Mouse (Mus musculus): ENCODE measurements around the gene Fap. TPM values are rescaled to one million over a fixed set of nuclear protein-coding genes. Genes with fewer than 3 reads are reported as not detected.

The Fap gene
- total and polyA plus RNA-seq, 2 experiments from 2014 or later: 0.86 to 3.3 TPM

GRCm38 (mm10) chr2:62507130-62507529, 66.7 kb downstream of the Fap start:
- H3K4me1 ChIP-seq (ENCODE audit: insufficient read depth): no peaks in the 10 kb centered on the region
- peak; percentile 20; the same call in 1 of the 2 replicates for ATAC-seq
- peak; percentile 29 for DNase-seq
- H3K27ac ChIP-seq (ENCODE audit: low read depth, low read length): no peak overlapping the region
- no peak overlapping the region for H3K4me2 ChIP-seq (ENCODE audit: low read depth)
- TF ChIP-seq CTCF (IDR thresholded peaks at IDR 0.05; ENCODE audit: low read depth): no peak
- no peak overlapping the region for H3K9ac ChIP-seq
- H3K27me3 ChIP-seq (ENCODE audit: insufficient read depth, low read length): no peaks in the 10 kb centered on the region
- no peaks in the 10 kb centered on the region for H3K36me3 ChIP-seq (ENCODE audit: insufficient read depth)
- H3K9me3 ChIP-seq (ENCODE audit: low read length): no peaks in the 10 kb centered on the region
- WGBS: 33% methylated on average over 5 of the region's 5 CpGs
- no peak overlapping the region for H3K4me3 ChIP-seq (ENCODE audit: low read depth, low read length)

GRCm38 (mm10) chr2:62506441-62506840, 67.4 kb downstream of the Fap start:
- Histone ChIP-seq H3K9ac (no peak overlapping the region), H3K4me2 (ENCODE audit: low read depth) (no peak overlapping the region), H3K9me3 (ENCODE audit: low read length) (no peaks in the 10 kb centered on the region), H3K36me3 (ENCODE audit: insufficient read depth) (no peaks in the 10 kb centered on the region), H3K4me3 (ENCODE audit: low read depth, low read length) (no peak overlapping the region), H3K27ac (ENCODE audit: low read depth, low read length) (no peak overlapping the region), H3K4me1 (ENCODE audit: insufficient read depth) (no peaks in the 10 kb centered on the region), H3K27me3 (ENCODE audit: insufficient read depth, low read length) (no peaks in the 10 kb centered on the region)
- ATAC-seq (no peak), DNase-seq (no peak)
- 34% methylated on average over 2 of the region's 2 CpGs for WGBS
- TF ChIP-seq CTCF (IDR thresholded peaks at IDR 0.05; ENCODE audit: low read depth): no peak

GRCm38 (mm10) chr2:62504269-62504796, 69.5 kb downstream of the Fap start:
- no peak overlapping the region for H3K27ac ChIP-seq (ENCODE audit: low read depth, low read length)
- WGBS: 76% methylated on average over 4 of the region's 4 CpGs
- no peaks in the 10 kb centered on the region for H3K4me1 ChIP-seq (ENCODE audit: insufficient read depth)
- H3K9ac ChIP-seq: no peak overlapping the region
- H3K4me3 ChIP-seq (ENCODE audit: low read depth, low read length): no peak overlapping the region
- H3K4me2 ChIP-seq (ENCODE audit: low read depth): no peak overlapping the region
- H3K9me3 ChIP-seq (ENCODE audit: low read length): no peaks in the 10 kb centered on the region
- TF ChIP-seq CTCF (IDR thresholded peaks at IDR 0.05; ENCODE audit: low read depth): no peak
- ATAC-seq (no peak), DNase-seq (no peak)
- H3K27me3 ChIP-seq (ENCODE audit: insufficient read depth, low read length): no peaks in the 10 kb centered on the region
- H3K36me3 ChIP-seq (ENCODE audit: insufficient read depth): no peaks in the 10 kb centered on the region

DNA sequence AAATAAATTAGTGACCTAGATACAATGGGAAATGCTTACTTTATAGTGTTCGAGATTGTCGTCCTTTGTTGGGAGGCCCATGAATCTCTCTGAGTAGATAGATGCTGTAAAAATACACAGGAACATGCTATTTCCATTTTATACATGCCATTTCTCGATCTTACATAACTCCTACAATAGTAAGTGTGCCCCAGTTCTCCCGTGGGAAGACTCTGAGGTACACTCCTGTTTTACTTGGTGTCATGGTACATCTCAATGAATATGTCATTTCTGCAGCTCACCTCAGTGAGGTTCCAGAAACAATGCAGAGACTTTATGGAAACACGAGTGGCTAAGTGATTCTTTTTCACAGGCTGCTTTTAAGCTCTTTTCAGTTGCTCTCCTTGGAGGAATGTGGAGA, 70.5 kb downstream of the Fap start:
- Histone ChIP-seq H3K36me3 (ENCODE audit: insufficient read depth) (no peaks in the 10 kb centered on the region), H3K9me3 (ENCODE audit: low read length) (no peaks in the 10 kb centered on the region), H3K9ac (no peak overlapping the region), H3K4me1 (ENCODE audit: insufficient read depth) (no peaks in the 10 kb centered on the region), H3K4me3 (ENCODE audit: low read depth, low read length) (no peak overlapping the region), H3K27me3 (ENCODE audit: insufficient read depth, low read length) (no peaks in the 10 kb centered on the region), H3K4me2 (ENCODE audit: low read depth) (no peak overlapping the region), H3K27ac (ENCODE audit: low read depth, low read length) (peak overlapping the region; percentile 48; the same call in 1 of the 2 replicates)
- DNase-seq: no peak
- 0 out of 2 replicates have a peak, but pooled peaks have one; percentile 12 for ATAC-seq
- TF ChIP-seq CTCF (IDR thresholded peaks at IDR 0.05; ENCODE audit: low read depth): no peak
- WGBS: 66% methylated on average over 5 of the region's 5 CpGs

GRCm38 (mm10) chr2:62502516-62502915, 71.4 kb downstream of the Fap start:
- no peaks in the 10 kb centered on the region for H3K9me3 ChIP-seq (ENCODE audit: low read length)
- 44% methylated on average over 4 of the region's 4 CpGs for WGBS
- H3K4me1 ChIP-seq (ENCODE audit: insufficient read depth): 0 out of 2 replicates have a peak, but pooled peaks cover 3% of the 10 kb centered on the region
- no peak overlapping the region for H3K9ac ChIP-seq
- DNase-seq (peak; percentile 58), ATAC-seq (peak; percentile 55)
- no peak overlapping the region for H3K4me2 ChIP-seq (ENCODE audit: low read depth)
- H3K27me3 ChIP-seq (ENCODE audit: insufficient read depth, low read length): no peaks in the 10 kb centered on the region
- H3K4me3 ChIP-seq (ENCODE audit: low read depth, low read length): no peak overlapping the region
- TF ChIP-seq CTCF (IDR thresholded peaks at IDR 0.05; ENCODE audit: low read depth): no peak
- H3K36me3 ChIP-seq (ENCODE audit: insufficient read depth): no peaks in the 10 kb centered on the region
- H3K27ac ChIP-seq (ENCODE audit: low read depth, low read length): peak overlapping the region; percentile 75

DNA sequence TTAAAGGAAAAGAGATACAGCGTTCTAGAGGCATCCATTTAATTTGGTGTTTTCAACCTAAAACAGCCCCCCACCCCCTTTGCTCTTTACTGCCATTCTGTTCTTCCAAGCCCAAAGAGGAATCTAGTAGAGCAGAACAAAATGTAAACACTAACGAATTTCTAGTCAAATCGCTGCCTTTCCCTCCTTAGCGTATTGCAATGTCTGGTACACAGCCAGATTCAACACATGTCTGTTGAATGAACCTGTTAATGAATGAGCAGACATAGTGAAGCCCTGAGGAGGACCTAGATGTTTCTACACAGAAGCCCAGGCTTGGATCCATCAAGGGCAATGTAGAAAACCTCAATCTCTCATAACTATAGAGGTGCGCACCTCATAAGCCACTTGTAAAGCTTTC, 75.1 kb downstream of the Fap start:
- Histone ChIP-seq H3K27ac (ENCODE audit: low read depth, low read length) (no peak overlapping the region), H3K4me1 (ENCODE audit: insufficient read depth) (0 out of 2 replicates have a peak, but pooled peaks cover 7% of the 10 kb centered on the region), H3K4me2 (ENCODE audit: low read depth) (no peak overlapping the region), H3K36me3 (ENCODE audit: insufficient read depth) (no peaks in the 10 kb centered on the region), H3K27me3 (ENCODE audit: insufficient read depth, low read length) (no peaks in the 10 kb centered on the region), H3K9me3 (ENCODE audit: low read length) (no peaks in the 10 kb centered on the region), H3K4me3 (ENCODE audit: low read depth, low read length) (no peak overlapping the region), H3K9ac (no peak overlapping the region)
- ATAC-seq: no peak
- WGBS: 60% methylated on average over 5 of the region's 5 CpGs
- no peak for DNase-seq
- no peak for TF ChIP-seq CTCF (IDR thresholded peaks at IDR 0.05; ENCODE audit: low read depth)

DNA sequence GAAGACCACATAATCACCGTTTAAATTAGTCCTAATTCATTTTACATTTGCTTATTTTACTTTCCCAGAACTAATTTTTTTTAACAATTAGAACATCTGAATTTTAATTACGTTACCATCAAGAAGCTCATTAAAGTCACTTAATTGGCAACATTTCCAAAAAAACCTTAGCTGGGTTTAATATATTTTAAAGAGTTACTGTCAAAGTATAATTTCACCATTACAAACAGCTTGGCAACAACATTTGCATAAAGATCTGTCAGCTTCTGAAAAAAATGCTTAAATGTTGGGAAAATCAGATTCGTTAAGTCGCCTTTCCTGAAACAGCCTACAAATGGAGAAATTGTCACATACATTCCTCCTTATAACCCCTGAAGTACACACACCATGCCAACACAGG, 75.8 kb downstream of the Fap start:
- Histone ChIP-seq H3K9ac (no peak overlapping the region), H3K4me2 (ENCODE audit: low read depth) (no peak overlapping the region), H3K27ac (ENCODE audit: low read depth, low read length) (no peak overlapping the region), H3K36me3 (ENCODE audit: insufficient read depth) (no peaks in the 10 kb centered on the region), H3K4me3 (ENCODE audit: low read depth, low read length) (no peak overlapping the region), H3K27me3 (ENCODE audit: insufficient read depth, low read length) (no peaks in the 10 kb centered on the region), H3K4me1 (ENCODE audit: insufficient read depth) (0 out of 2 replicates have a peak, but pooled peaks cover 7% of the 10 kb centered on the region), H3K9me3 (ENCODE audit: low read length) (no peaks in the 10 kb centered on the region)
- 23% methylated on average over 4 of the region's 4 CpGs for WGBS
- DNase-seq: no peak
- no peak; the same call in 1 of the 2 replicates for ATAC-seq
- no peak for TF ChIP-seq CTCF (IDR thresholded peaks at IDR 0.05; ENCODE audit: low read depth)

Data from forebrain, postnatal 0 days (tissue).